Mouse (Mus musculus) erythroblast, embryonic 14.5 days (primary cell): ENCODE data around the gene Htr1f. TPM values are rescaled to one million over a fixed set of nuclear protein-coding genes. Genes with fewer than 3 reads are reported as not detected.

ENCODE experiments used
- H3K27me3 ChIP-seq: 2 replicates; pipeline ENCODE4 v1.6.1; 2012; ENCODE audit warnings: inconsistent platforms; ENCODE audit not compliant: control insufficient read depth
- H3K36me3 ChIP-seq: 2 replicates; pipeline ENCODE4 v1.6.1; 2012; ENCODE audit warnings: mild to moderate bottlenecking, inconsistent platforms; ENCODE audit not compliant: control insufficient read depth
- H3K4me1 ChIP-seq: 2 replicates; pipeline ENCODE4 v1.6.1; 2012; ENCODE audit warnings: inconsistent platforms; ENCODE audit not compliant: control insufficient read depth
- H3K4me3 ChIP-seq: replicated peaks from 2 replicates; pipeline ENCODE3; 2012; ENCODE audit warnings: moderate library complexity, mild to moderate bottlenecking, inconsistent platforms
- H3K9me3 ChIP-seq: 2 replicates; pipeline ENCODE4 v1.6.1; 2012; ENCODE audit warnings: low read length, inconsistent platforms, mixed read lengths; ENCODE audit not compliant: control insufficient read depth
- GATA1 ChIP-seq: IDR thresholded peaks from 2 replicates; pipeline ENCODE4 v1.6.1; 2012; ENCODE audit warnings: low read length, inconsistent platforms, mixed read lengths
- TAL1 ChIP-seq: IDR thresholded peaks from 3 replicates; pipeline ENCODE4 v1.6.1; 2012; ENCODE audit warnings: low read length, inconsistent platforms, mixed read lengths
- polyA plus RNA-seq: library from polyadenylated mRNA; stranded (reverse); fragments of >175 nt; gene quantifications from 2 replicates; pipeline ENCODE4 v1.2.3, GENCODE M21; 2012

Htr1f gene
- polyA plus RNA-seq, 1 experiment: not detected

- 0 out of 2 replicates have a peak, but pooled peaks cover 3% of the 10 kb centered on the region for H3K9me3 ChIP-seq
- no peak for TF ChIP-seq GATA1
- TF ChIP-seq TAL1: no peak
- H3K27me3 ChIP-seq: no peaks in the 10 kb centered on the region
- H3K36me3 ChIP-seq: no peaks in the 10 kb centered on the region
- no peak overlapping the region for H3K4me3 ChIP-seq
- no peaks in the 10 kb centered on the region for H3K4me1 ChIP-seq
These were observed 118.6 kb downstream of the Htr1f start for GRCm38 (mm10) chr16:64987049-64987448.

GRCm38 (mm10) chr16:64974636-64975035, 131.0 kb downstream of the Htr1f start:
- H3K4me1 ChIP-seq: no peaks in the 10 kb centered on the region
- H3K27me3 ChIP-seq: no peaks in the 10 kb centered on the region
- no peak overlapping the region for H3K4me3 ChIP-seq
- no peak for TF ChIP-seq GATA1
- no peak for TF ChIP-seq TAL1
- H3K36me3 ChIP-seq: no peaks in the 10 kb centered on the region
- peaks cover 5% of the 10 kb centered on the region; the same call in 1 of the 2 replicates for H3K9me3 ChIP-seq

GRCm38 (mm10) chr16:64973533-64974305, 131.9 kb downstream of the Htr1f start:
- Histone ChIP-seq H3K4me1 (no peaks in the 10 kb centered on the region), H3K4me3 (no peak overlapping the region), H3K36me3 (no peaks in the 10 kb centered on the region), H3K9me3 (peaks cover 5% of the 10 kb centered on the region; the same call in 1 of the 2 replicates), H3K27me3 (no peaks in the 10 kb centered on the region)
- TF ChIP-seq GATA1: no peak
- TF ChIP-seq TAL1: no peak

- TF ChIP-seq GATA1 (no peak), TAL1 (no peak)
- Histone ChIP-seq H3K4me3 (no peak overlapping the region), H3K9me3 (peaks cover 16% of the 10 kb centered on the region), H3K36me3 (no peaks in the 10 kb centered on the region), H3K4me1 (no peaks in the 10 kb centered on the region), H3K27me3 (no peaks in the 10 kb centered on the region; the same call in 1 of the 2 replicates)
These were observed 144.0 kb downstream of the Htr1f start for GRCm38 (mm10) chr16:64961690-64962089.

- H3K4me3 ChIP-seq: no peak overlapping the region
These were observed 163.9 kb downstream of the Htr1f start for GRCm38 (mm10) chr16:64941646-64942195.

GRCm38 (mm10) chr16:64934793-64935192, 170.9 kb downstream of the Htr1f start:
- no peaks in the 10 kb centered on the region for H3K36me3 ChIP-seq
- no peaks in the 10 kb centered on the region for H3K4me1 ChIP-seq
- no peaks in the 10 kb centered on the region for H3K9me3 ChIP-seq
- TF ChIP-seq TAL1 (no peak), GATA1 (no peak)
- no peaks in the 10 kb centered on the region for H3K27me3 ChIP-seq
- H3K4me3 ChIP-seq: no peak overlapping the region

More at GRCm38 (mm10) chr16:64941646-64942195, 163.9 kb downstream of the Htr1f start:
- no peaks in the 10 kb centered on the region for H3K36me3 ChIP-seq
- H3K9me3 ChIP-seq: no peaks in the 10 kb centered on the region
- no peak for TF ChIP-seq GATA1
- no peak for TF ChIP-seq TAL1
- H3K27me3 ChIP-seq: no peaks in the 10 kb centered on the region
- H3K4me1 ChIP-seq: no peaks in the 10 kb centered on the region

- H3K36me3 ChIP-seq: no peaks in the 10 kb centered on the region
These were observed 171.6 kb downstream of the Htr1f start for GRCm38 (mm10) chr16:64934011-64934410.

GRCm38 (mm10) chr16:64923500-64923899, 182.2 kb downstream of the Htr1f start:
- Histone ChIP-seq H3K4me1 (no peaks in the 10 kb centered on the region), H3K9me3 (peaks cover under 1% of the 10 kb centered on the region; the same call in 1 of the 2 replicates), H3K27me3 (no peaks in the 10 kb centered on the region), H3K4me3 (no peak overlapping the region), H3K36me3 (no peaks in the 10 kb centered on the region)
- TF ChIP-seq TAL1 (no peak), GATA1 (no peak)

More at GRCm38 (mm10) chr16:64934011-64934410, 171.6 kb downstream of the Htr1f start:
- Histone ChIP-seq H3K4me1 (no peaks in the 10 kb centered on the region), H3K4me3 (no peak overlapping the region), H3K9me3 (no peaks in the 10 kb centered on the region), H3K27me3 (no peaks in the 10 kb centered on the region)
- no peak for TF ChIP-seq TAL1
- TF ChIP-seq GATA1: no peak

GRCm38 (mm10) chr16:64908747-64909146, 196.9 kb downstream of the Htr1f start:
- no peaks in the 10 kb centered on the region; the same call in 1 of the 2 replicates for H3K9me3 ChIP-seq
- H3K4me3 ChIP-seq: no peak overlapping the region
- TF ChIP-seq TAL1 (no peak), GATA1 (no peak)
- no peaks in the 10 kb centered on the region for H3K36me3 ChIP-seq
- no peaks in the 10 kb centered on the region for H3K4me1 ChIP-seq
- H3K27me3 ChIP-seq: no peaks in the 10 kb centered on the region
